Mouse (Mus musculus) CH12.LX (cell line): Measurements from ENCODE around the gene Zcchc8. TPM values are rescaled to one million over a fixed set of nuclear protein-coding genes. Genes with fewer than 3 reads are reported as not detected.

Experiments used
- DNase-seq: peaks from one replicate; pipeline ENCODE4 v3.0.0-alpha.2; 2013; ENCODE audit errors: extremely low read depth
- H3K27ac ChIP-seq: 2 replicates; pipeline ENCODE4 v1.5.1; 2012; ENCODE audit warnings: low read depth, mild to moderate bottlenecking, control low read depth, moderate library complexity; ENCODE audit not compliant: insufficient read depth
- H3K27me3 ChIP-seq: replicated peaks from 2 replicates; pipeline ENCODE3; 2012; ENCODE audit warnings: inconsistent platforms
- H3K36me3 ChIP-seq, 2 experiments: replicated peaks in 1 of 2; 2 replicates each; pipeline versions ENCODE3 to v1.6.1; 2012; ENCODE audit warnings: inconsistent platforms in 1 of 2, low read length in 1 of 2, mild to moderate bottlenecking in 1 of 2, mixed read lengths in 1 of 2, moderate library complexity in 1 of 2; ENCODE audit not compliant: control insufficient read depth in 1 of 2, insufficient read depth in 1 of 2
- H3K4me1 ChIP-seq, 2 experiments: 2 replicates each; pipeline ENCODE4 v1.6.1; 2012; ENCODE audit warnings: inconsistent platforms in 1 of 2, moderate library complexity in 1 of 2; ENCODE audit not compliant: insufficient read depth in 2 of 2, control insufficient read depth in 1 of 2
- H3K4me2 ChIP-seq: 2 replicates; pipeline ENCODE4 v1.6.1; 2012; ENCODE audit warnings: low read depth, mild to moderate bottlenecking, control low read depth; ENCODE audit not compliant: poor library complexity, insufficient read depth, severe bottlenecking
- H3K4me3 ChIP-seq, 3 experiments: fragments of 150-350 bp in 1 of 3; sonication (generic) in 1 of 3; replicated peaks in 1 of 3; 2 replicates each; pipeline versions ENCODE3 to v1.5.1; 2011 to 2012; ENCODE audit warnings: low read depth in 2 of 3, low read length in 2 of 3, mild to moderate bottlenecking in 2 of 3, moderate library complexity in 2 of 3, control low read depth in 1 of 3, improper control_type of control experiment in 1 of 3, inconsistent platforms in 1 of 3, mixed read lengths in 1 of 3; ENCODE audit not compliant: poor library complexity in 1 of 3
- H3K79me2 ChIP-seq: replicated peaks from 2 replicates; pipeline ENCODE4 v1.6.1; 2012; ENCODE audit warnings: mild to moderate bottlenecking, moderate library complexity; ENCODE audit not compliant: control insufficient read depth, poor library complexity, insufficient read depth, severe bottlenecking; ENCODE audit errors: extremely low read depth
- H3K9ac ChIP-seq: 2 replicates; pipeline ENCODE4 v1.6.1; 2012; ENCODE audit warnings: low read depth, mild to moderate bottlenecking, control low read depth, moderate library complexity; ENCODE audit not compliant: insufficient read depth
- H3K9me3 ChIP-seq: replicated peaks from 2 replicates; pipeline ENCODE3; 2012; ENCODE audit warnings: low read length, inconsistent platforms, mixed read lengths
- CHD1 ChIP-seq: IDR thresholded peaks from 2 replicates; pipeline ENCODE4 v1.6.1; 2012; ENCODE audit warnings: low read depth, low read length, improper control_type of control experiment, inconsistent platforms
- CHD2 ChIP-seq: IDR thresholded peaks from 2 replicates; pipeline ENCODE4 v1.6.1; 2011; ENCODE audit warnings: low read length, improper control_type of control experiment
- CTCF ChIP-seq, 2 experiments: IDR thresholded peaks in 1 of 2; conservative IDR thresholded peaks in 1 of 2; 2 replicates each; pipeline ENCODE4 v1.5.1; 2011 to 2012; ENCODE audit warnings: low read depth in 2 of 2, low read length in 2 of 2, improper control_type of control experiment in 1 of 2, inconsistent platforms in 1 of 2, mild to moderate bottlenecking in 1 of 2, moderate library complexity in 1 of 2
- E2F4 ChIP-seq: IDR thresholded peaks from 2 replicates; pipeline ENCODE4 v1.6.1; 2011; ENCODE audit warnings: low read depth, low read length, improper control_type of control experiment; ENCODE audit not compliant: insufficient replicate concordance
- ELF1 ChIP-seq: IDR thresholded peaks from 2 replicates; pipeline ENCODE4 v1.6.1; 2014; ENCODE audit warnings: low read depth, mild to moderate bottlenecking, inconsistent platforms, low read length, improper control_type of control experiment
- ETS1 ChIP-seq: conservative IDR thresholded peaks from 2 replicates; pipeline ENCODE4 v1.6.1; 2012; ENCODE audit warnings: low read depth, mild to moderate bottlenecking, inconsistent platforms, low read length, improper control_type of control experiment, moderate library complexity
- GABPA ChIP-seq: IDR thresholded peaks from 2 replicates; pipeline ENCODE4 v1.6.1; 2012; ENCODE audit warnings: low read depth, low read length, improper control_type of control experiment, inconsistent platforms; ENCODE audit not compliant: insufficient replicate concordance
- JUN ChIP-seq: IDR thresholded peaks from 2 replicates; pipeline ENCODE4 v1.6.1; 2011; ENCODE audit warnings: low read depth, mild to moderate bottlenecking, low read length, improper control_type of control experiment, moderate library complexity; ENCODE audit not compliant: insufficient read depth
- JUND ChIP-seq: conservative IDR thresholded peaks from 2 replicates; pipeline ENCODE4 v1.6.1; 2011; ENCODE audit warnings: low read depth, low read length, improper control_type of control experiment
- KAT2A ChIP-seq: IDR thresholded peaks from 2 replicates; pipeline ENCODE4 v1.6.1; 2012; ENCODE audit warnings: low read length, improper control_type of control experiment, inconsistent platforms; ENCODE audit not compliant: insufficient replicate concordance
- MAFK ChIP-seq: IDR thresholded peaks from 2 replicates; pipeline ENCODE4 v1.6.1; 2011; ENCODE audit warnings: low read length, improper control_type of control experiment; ENCODE audit not compliant: insufficient replicate concordance
- MAZ ChIP-seq: IDR thresholded peaks from 2 replicates; pipeline ENCODE4 v1.6.1; 2012; ENCODE audit warnings: low read depth, mild to moderate bottlenecking, inconsistent platforms, low read length, improper control_type of control experiment, moderate library complexity
- MEF2A ChIP-seq: IDR thresholded peaks from 2 replicates; pipeline ENCODE4 v1.6.1; 2014; ENCODE audit warnings: low read depth, mild to moderate bottlenecking, inconsistent platforms, low read length, improper control_type of control experiment, borderline replicate concordance
- MXI1 ChIP-seq: IDR thresholded peaks from 2 replicates; pipeline ENCODE4 v1.6.1; 2011; ENCODE audit warnings: mild to moderate bottlenecking, low read depth, low read length, improper control_type of control experiment
- NELFE ChIP-seq: IDR thresholded peaks from 2 replicates; pipeline ENCODE4 v1.6.1; 2011; ENCODE audit warnings: low read depth, low read length, improper control_type of control experiment
- POLR2A ChIP-seq: IDR thresholded peaks from 2 replicates; pipeline ENCODE4 v1.6.1; 2011; ENCODE audit warnings: low read depth, mild to moderate bottlenecking, improper control_type of control experiment, low read length
- POLR2AphosphoS2 ChIP-seq: IDR thresholded peaks from 2 replicates; pipeline ENCODE4 v1.6.1; 2011; ENCODE audit warnings: low read depth, low read length, improper control_type of control experiment
- RCOR1 ChIP-seq: conservative IDR thresholded peaks from 2 replicates; pipeline ENCODE4 v1.6.1; 2012; ENCODE audit warnings: low read depth, mild to moderate bottlenecking, inconsistent platforms, low read length, improper control_type of control experiment
- SMC3 ChIP-seq: IDR thresholded peaks from 2 replicates; pipeline ENCODE4 v1.6.1; 2011; ENCODE audit warnings: low read depth, low read length, improper control_type of control experiment
- TCF12 ChIP-seq: IDR thresholded peaks from 2 replicates; pipeline ENCODE4 v1.6.1; 2014; ENCODE audit warnings: low read depth, mild to moderate bottlenecking, inconsistent platforms, low read length, improper control_type of control experiment
- ZNF384 ChIP-seq: IDR thresholded peaks from 2 replicates; pipeline ENCODE4 v1.6.1; 2012; ENCODE audit warnings: low read depth, low read length, improper control_type of control experiment, inconsistent platforms
- dilution Hi-C: fragments of 300-500 bp; cut with MboI; formaldehyde crosslinking; loops from 2 replicates; pipeline ENCODE4 v1.14.3; 2020; ENCODE audit warnings: low sequenced_read_pairs; ENCODE audit not compliant: extremely low pct_unique_long_range_greater_than_20kb, extremely low pct_ligation_motif_present
- in situ Hi-C: fragments of 300-500 bp; cut with MboI; formaldehyde crosslinking; loops from 3 replicates; pipeline ENCODE4 v1.14.3; 2019; ENCODE audit warnings: low sequenced_read_pairs, low pct_ligation_motif_present, low pct_unique_long_range_greater_than_20kb, mixed read lengths
- polyA plus RNA-seq: library from polyadenylated mRNA; unstranded; fragments of >175 nt; gene quantifications from 2 replicates; pipeline ENCODE4 v1.2.1, GENCODE M21; 2012; ENCODE audit warnings: low read depth; ENCODE audit not compliant: insufficient read length
- total RNA-seq, 2 experiments: library from RNA; depleted of rRNA; stranded (reverse); fragments of 300-350 nt in 1 of 2; fragments of >200 nt in 1 of 2; gene quantifications; 2 replicates each; pipeline ENCODE4 v1.2.3; 2012 to 2014

Zcchc8 gene
- total and polyA plus RNA-seq, 3 experiments, result 15.2 to 77.2 (median 24.4) TPM

DNA sequence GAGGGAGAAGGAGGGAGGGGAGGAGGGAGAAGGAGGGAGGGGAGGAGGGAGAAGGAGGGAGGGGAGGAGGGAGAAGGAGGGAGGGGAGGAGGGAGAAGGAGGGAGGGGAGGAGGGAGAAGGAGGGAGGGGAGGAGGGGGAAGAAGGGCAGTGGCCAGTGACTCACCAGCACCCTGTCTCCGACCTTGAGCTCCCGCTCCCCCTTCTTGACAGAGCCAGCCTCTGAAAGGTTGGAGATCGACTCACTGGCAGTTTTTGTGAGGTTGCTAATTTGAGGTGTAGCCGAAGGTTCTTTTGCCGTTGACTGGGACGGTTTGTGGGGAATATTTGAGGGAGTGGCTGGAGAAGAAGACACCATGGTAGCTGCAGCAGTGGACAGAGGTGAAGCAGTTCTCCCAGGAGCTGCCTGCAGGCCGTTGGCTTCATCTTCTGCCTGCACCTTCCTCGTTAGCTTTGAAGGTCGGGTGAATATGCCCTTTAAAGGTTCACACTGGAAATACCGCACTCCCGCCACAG lies 67.6 kb downstream of the Zcchc8 start:
- no peak for DNase-seq
- H3K79me2 ChIP-seq, result no peaks in the 10 kb centered on the region; the same call in none of the 2 replicates
- no peaks in the 10 kb centered on the region for H3K9me3 ChIP-seq
- no peak overlapping the region for H3K4me2 ChIP-seq
- H3K27me3 ChIP-seq, result no peaks in the 10 kb centered on the region
- in situ Hi-C loops, result no loop called here
- dilution Hi-C loops, result no loop called here
- H3K27ac ChIP-seq, result no peak overlapping the region
- no peak overlapping the region for H3K4me3 ChIP-seq
- TF ChIP-seq POLR2AphosphoS2 (no peak), ELF1 (no peak), JUN (no peak), NELFE (no peak), ZNF384 (no peak), SMC3 (no peak), KAT2A (no peak), MXI1 (no peak), GABPA (no peak), MAZ (no peak), CHD1 (no peak), RCOR1 (no peak), JUND (no peak), CHD2 (no peak), MAFK (no peak), POLR2A (no peak)
- peaks cover 19 to 61% of the 10 kb centered on the region in 2 experiments for H3K36me3 ChIP-seq
- no peak overlapping the region for H3K9ac ChIP-seq
- peaks cover 0 to 5% of the 10 kb centered on the region in 2 experiments; a peak in 1 of 4 replicates for H3K4me1 ChIP-seq

DNA sequence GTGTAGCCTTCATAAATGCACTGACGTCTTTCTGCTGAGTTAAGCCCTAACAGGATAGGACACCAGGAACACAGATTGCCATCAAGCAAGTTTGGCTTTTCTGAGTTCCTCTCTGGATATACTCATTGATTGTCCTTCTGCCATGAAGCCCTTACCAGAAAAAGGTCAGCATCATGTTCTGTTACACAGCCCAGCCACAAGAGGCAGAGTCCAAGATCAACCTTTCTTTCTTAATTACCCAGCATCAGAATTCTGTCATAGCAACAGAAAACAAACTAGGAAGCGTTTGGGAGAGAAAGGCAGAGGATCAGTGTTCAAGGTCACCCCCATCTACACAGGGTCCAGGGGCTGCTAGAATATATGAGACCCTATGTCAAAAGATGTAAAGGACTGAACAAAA lies 70.1 kb downstream of the Zcchc8 start:
- no peak for DNase-seq
- H3K4me1 ChIP-seq, result no peaks in the 10 kb centered on the region
- no peak for TF ChIP-seq JUN
- TF ChIP-seq CHD1, result no peak
- TF ChIP-seq ETS1, result no peak
- no peak for TF ChIP-seq E2F4
- TF ChIP-seq MAZ, result no peak
- no peak for TF ChIP-seq SMC3
- no peak for TF ChIP-seq TCF12
- TF ChIP-seq CTCF (conservative IDR thresholded peaks at IDR 0.05 in 1 of 2, IDR thresholded peaks at IDR 0.05 in 1 of 2; ENCODE audit: low read depth in 2 of 2, low read length in 2 of 2), result 0 out of 4 replicates have a peak, but pooled peaks of 1 of the 2 experiments have one; percentile 3
- no peak for TF ChIP-seq MEF2A
- TF ChIP-seq, all 38 proteins: peak for 1
- no peak overlapping the region for H3K9ac ChIP-seq
- H3K4me2 ChIP-seq, result no peak overlapping the region
- in situ Hi-C loops (no loop called here), dilution Hi-C loops (no loop called here)
- no peaks in the 10 kb centered on the region for H3K79me2 ChIP-seq
- H3K27me3 ChIP-seq, result no peaks in the 10 kb centered on the region
- peaks cover 32 to 75% of the 10 kb centered on the region in 2 experiments for H3K36me3 ChIP-seq
- H3K9me3 ChIP-seq, result no peaks in the 10 kb centered on the region
- H3K27ac ChIP-seq, result no peak overlapping the region
- H3K4me3 ChIP-seq, result no peak overlapping the region

Other genes starting within 250 kb of the Zcchc8 start
- not detected in 2 replicates for gene Lrrc43, start 231.8 kb downstream of the Zcchc8 start, total RNA-seq (2012; rRNA removed)
- not detected in 2 replicates for gene Lrrc43, start 231.8 kb downstream of the Zcchc8 start, total RNA-seq (2014; rRNA removed)
- gene Lrrc43, start 231.8 kb downstream of the Zcchc8 start, polyA plus RNA-seq, result not detected in 2 replicates
- not detected in 2 replicates for gene Il31, start 231.6 kb downstream of the Zcchc8 start, total RNA-seq (2012; rRNA removed)
- not detected in 2 replicates for gene Il31, start 231.6 kb downstream of the Zcchc8 start, total RNA-seq (2014; rRNA removed)
- gene Il31, start 231.6 kb downstream of the Zcchc8 start, polyA plus RNA-seq, result not detected in 2 replicates
- gene B3gnt4, start 210.6 kb downstream of the Zcchc8 start, total RNA-seq (2012; rRNA removed), result 0.17 and 0.30 TPM in 2 replicates
- gene B3gnt4, start 210.6 kb downstream of the Zcchc8 start, total RNA-seq (2014; rRNA removed), result not detected in 2 replicates
- gene B3gnt4, start 210.6 kb downstream of the Zcchc8 start, polyA plus RNA-seq, result not detected in 2 replicates
- gene Diablo, start 196.9 kb downstream of the Zcchc8 start, total RNA-seq (2012; rRNA removed), result 37.7 and 41.8 TPM in 2 replicates
- 68.0 and 75.2 TPM in 2 replicates for gene Diablo, start 196.9 kb downstream of the Zcchc8 start, total RNA-seq (2014; rRNA removed)
- 58.7 and 63.2 TPM in 2 replicates for gene Diablo, start 196.9 kb downstream of the Zcchc8 start, polyA plus RNA-seq
- gene Gm49027, start 195.6 kb downstream of the Zcchc8 start, total RNA-seq (2012; rRNA removed), result 0.38 and 0.63 TPM in 2 replicates
- gene Gm49027, start 195.6 kb downstream of the Zcchc8 start, total RNA-seq (2014; rRNA removed), result not detected in 2 replicates
- not detected in 2 replicates for gene Gm49027, start 195.6 kb downstream of the Zcchc8 start, polyA plus RNA-seq
- 21.0 and 24.8 TPM in 2 replicates for gene Vps33a, start 148.1 kb downstream of the Zcchc8 start, total RNA-seq (2012; rRNA removed)
- 17.0 and 17.1 TPM in 2 replicates for gene Vps33a, start 148.1 kb downstream of the Zcchc8 start, total RNA-seq (2014; rRNA removed)
- gene Vps33a, start 148.1 kb downstream of the Zcchc8 start, polyA plus RNA-seq, result 27.8 and 30.6 TPM in 2 replicates
- 26.7 and 28.1 TPM in 2 replicates for gene Clip1, start 36.5 kb downstream of the Zcchc8 start, total RNA-seq (2012; rRNA removed)
- gene Clip1, start 36.5 kb downstream of the Zcchc8 start, total RNA-seq (2014; rRNA removed), result 24.9 and 25.4 TPM in 2 replicates
- 37.1 and 42.9 TPM in 2 replicates for gene Clip1, start 36.5 kb downstream of the Zcchc8 start, polyA plus RNA-seq
- 55.8 and 68.5 TPM in 2 replicates for gene Rsrc2, start 28.3 kb upstream of the Zcchc8 start, total RNA-seq (2012; rRNA removed)
- gene Rsrc2, start 28.3 kb upstream of the Zcchc8 start, total RNA-seq (2014; rRNA removed), result 107 and 138 TPM in 2 replicates
- 128 and 154 TPM in 2 replicates for gene Rsrc2, start 28.3 kb upstream of the Zcchc8 start, polyA plus RNA-seq
- gene Kntc1, start 28.6 kb upstream of the Zcchc8 start, total RNA-seq (2012; rRNA removed), result 36.3 and 37.4 TPM in 2 replicates
- 30.4 and 39.0 TPM in 2 replicates for gene Kntc1, start 28.6 kb upstream of the Zcchc8 start, total RNA-seq (2014; rRNA removed)
- gene Kntc1, start 28.6 kb upstream of the Zcchc8 start, polyA plus RNA-seq, result 26.4 and 30.5 TPM in 2 replicates
- gene Hcar2, start 144.4 kb upstream of the Zcchc8 start, total RNA-seq (2012; rRNA removed), result not detected in 2 replicates
- not detected in 2 replicates for gene Hcar2, start 144.4 kb upstream of the Zcchc8 start, total RNA-seq (2014; rRNA removed)
- not detected in 2 replicates for gene Hcar2, start 144.4 kb upstream of the Zcchc8 start, polyA plus RNA-seq
- gene Hcar1, start 158.9 kb upstream of the Zcchc8 start, total RNA-seq (2012; rRNA removed), result not detected in 2 replicates
- not detected in 2 replicates for gene Hcar1, start 158.9 kb upstream of the Zcchc8 start, total RNA-seq (2014; rRNA removed)
- gene Hcar1, start 158.9 kb upstream of the Zcchc8 start, polyA plus RNA-seq, result not detected in 2 replicates
- 80.9 and 90.4 TPM in 2 replicates for gene Denr, start 186.1 kb upstream of the Zcchc8 start, total RNA-seq (2012; rRNA removed)
- gene Denr, start 186.1 kb upstream of the Zcchc8 start, total RNA-seq (2014; rRNA removed), result 127 and 128 TPM in 2 replicates
- 372 and 423 TPM in 2 replicates for gene Denr, start 186.1 kb upstream of the Zcchc8 start, polyA plus RNA-seq
- not detected in 2 replicates for gene Gm43518, start 206.3 kb upstream of the Zcchc8 start, total RNA-seq (2012; rRNA removed)
- gene Gm43518, start 206.3 kb upstream of the Zcchc8 start, total RNA-seq (2014; rRNA removed), result not detected in 2 replicates
- gene Gm43518, start 206.3 kb upstream of the Zcchc8 start, polyA plus RNA-seq, result 0.74 and 0.87 TPM in 2 replicates
- gene Ccdc62, start 209.6 kb upstream of the Zcchc8 start, total RNA-seq (2012; rRNA removed), result 5.3 and 6.2 TPM in 2 replicates
- gene Ccdc62, start 209.6 kb upstream of the Zcchc8 start, total RNA-seq (2014; rRNA removed), result 2.0 and 2.6 TPM in 2 replicates
- gene Ccdc62, start 209.6 kb upstream of the Zcchc8 start, polyA plus RNA-seq, result 1.6 and 2.2 TPM in 2 replicates